Mouse (Mus musculus) limb, embryonic 14.5 days (tissue): ENCODE measurements at regions not wholly inside any gene's neighbourhood (a gene's known extent, or its start where the extent isn't known, plus 50 kb on each side); places are given as distances from the start of the nearest gene placed in this dataset.

Experiments
- ATAC-seq: fragments of 200-750 bp; cut with Nextera tagmentation; 2 replicates; pipeline ENCODE4 v1.8.0; 2017; ENCODE audit warnings: low read depth, moderate number of reproducible peaks, moderate TSS enrichment; ENCODE audit not compliant: low FRiP score
- DNase-seq: peaks from one replicate; pipeline ENCODE4 v3.0.0-alpha.2; 2015; ENCODE audit warnings: low spot score
- H3K27ac ChIP-seq: fragments of 300-500 bp; sonication (generic); replicated peaks from 2 replicates; pipeline ENCODE4 v1.5.1; 2014; ENCODE audit warnings: low read depth, mild to moderate bottlenecking, low read length, moderate library complexity, mixed read lengths
- H3K27me3 ChIP-seq: fragments of 300-500 bp; sonication (generic); 2 replicates; pipeline ENCODE4 v1.6.1; 2014; ENCODE audit warnings: low read length, mixed read lengths; ENCODE audit not compliant: control insufficient read depth, insufficient read depth
- H3K36me3 ChIP-seq: fragments of 300-500 bp; sonication (generic); 2 replicates; pipeline ENCODE4 v1.6.1; 2014; ENCODE audit warnings: mild to moderate bottlenecking, low read length, moderate library complexity, mixed read lengths; ENCODE audit not compliant: control insufficient read depth, insufficient read depth
- H3K4me1 ChIP-seq: fragments of 300-500 bp; sonication (generic); 2 replicates; pipeline ENCODE4 v1.6.1; 2014; ENCODE audit warnings: antibody characterized with exemption, low read length, mixed read lengths; ENCODE audit not compliant: control insufficient read depth, insufficient read depth
- H3K4me2 ChIP-seq: fragments of 300-500 bp; sonication (generic); replicated peaks from 2 replicates; pipeline ENCODE4 v1.6.1; 2014; ENCODE audit warnings: low read depth, mild to moderate bottlenecking, low read length, moderate library complexity; ENCODE audit not compliant: severe bottlenecking
- H3K4me3 ChIP-seq: fragments of 300-500 bp; sonication (generic); replicated peaks from 2 replicates; pipeline ENCODE4 v1.5.1; 2014; ENCODE audit warnings: low read length
- H3K9ac ChIP-seq: fragments of 300-500 bp; sonication (generic); 2 replicates; pipeline ENCODE4 v1.6.1; 2014; ENCODE audit warnings: mild to moderate bottlenecking, low read depth, low read length, moderate library complexity; ENCODE audit not compliant: severe bottlenecking
- H3K9me3 ChIP-seq: fragments of 300-500 bp; sonication (generic); 2 replicates; pipeline ENCODE4 v1.6.1; 2016; ENCODE audit warnings: low read length; ENCODE audit not compliant: control insufficient read depth
- POLR2A ChIP-seq: fragments of 200-500 bp; IDR thresholded peaks from 2 replicates; pipeline ENCODE4 v1.8.0; 2012; ENCODE audit warnings: inconsistent platforms, mild to moderate bottlenecking, moderate library complexity, borderline replicate concordance; ENCODE audit not compliant: insufficient read depth, insufficient read length; ENCODE audit errors: extremely low read depth
- WGBS: fragments of 180-500 bp; shearing (Covaris S2); extraction: QIAGEN DNeasy Blood & Tissue Kit; methylation state at CpG from one replicate; pipeline ENCODE4 v1.1.7; 2014; 5-methylcytosine and 5-hydroxymethylcytosine counted together

DNA sequence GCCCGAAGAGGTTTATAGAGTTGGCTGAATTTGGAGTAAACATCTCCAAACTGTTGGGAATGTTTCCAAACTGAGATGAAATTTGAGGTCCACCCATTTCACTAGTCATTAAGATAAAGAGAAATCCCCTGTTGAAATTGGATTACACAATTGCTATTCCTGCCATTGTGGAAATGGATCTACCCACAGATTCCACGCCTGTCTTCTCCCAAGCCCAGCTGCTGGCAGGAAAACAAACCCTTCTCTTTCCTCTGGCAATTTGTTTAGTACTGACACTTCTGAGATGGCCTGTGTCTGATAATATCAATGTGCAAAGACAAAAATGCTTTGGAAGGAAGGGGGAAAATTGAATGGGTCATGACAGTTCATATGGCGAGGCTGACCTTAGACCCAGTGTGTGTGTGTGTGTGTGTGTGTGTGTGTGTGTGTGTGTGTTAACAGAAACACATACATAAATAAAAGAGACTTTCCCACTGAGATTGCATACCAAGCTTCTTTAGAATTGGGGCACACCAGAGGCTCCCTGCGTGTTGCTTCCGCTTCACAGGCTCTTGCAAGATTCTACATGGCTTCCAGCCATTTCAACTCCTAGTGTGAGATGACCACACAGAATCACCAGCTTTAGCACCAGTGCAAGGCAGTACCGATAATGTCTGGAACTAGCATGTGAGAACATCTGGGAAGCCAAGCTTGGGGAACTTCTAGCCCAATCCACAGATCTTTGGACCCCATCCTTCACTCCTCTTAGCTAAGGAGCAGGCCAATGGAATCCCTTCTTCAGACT, 293.4 kb downstream of the Irx1 start:
- no peaks in the 10 kb centered on the region for H3K9me3 ChIP-seq
- H3K4me2 ChIP-seq, result no peak overlapping the region
- WGBS, result 78% methylated on average over 6 of the region's 6 CpGs
- H3K4me3 ChIP-seq, result no peak overlapping the region
- H3K27ac ChIP-seq, result no peak overlapping the region
- H3K4me1 ChIP-seq, result 0 out of 2 replicates have a peak, but pooled peaks cover 3% of the 10 kb centered on the region
- H3K27me3 ChIP-seq, result no peaks in the 10 kb centered on the region
- peak; percentile 55 for DNase-seq
- ATAC-seq, result no peak
- no peak for TF ChIP-seq POLR2A
- no peaks in the 10 kb centered on the region for H3K36me3 ChIP-seq
- H3K9ac ChIP-seq, result no peak overlapping the region

DNA sequence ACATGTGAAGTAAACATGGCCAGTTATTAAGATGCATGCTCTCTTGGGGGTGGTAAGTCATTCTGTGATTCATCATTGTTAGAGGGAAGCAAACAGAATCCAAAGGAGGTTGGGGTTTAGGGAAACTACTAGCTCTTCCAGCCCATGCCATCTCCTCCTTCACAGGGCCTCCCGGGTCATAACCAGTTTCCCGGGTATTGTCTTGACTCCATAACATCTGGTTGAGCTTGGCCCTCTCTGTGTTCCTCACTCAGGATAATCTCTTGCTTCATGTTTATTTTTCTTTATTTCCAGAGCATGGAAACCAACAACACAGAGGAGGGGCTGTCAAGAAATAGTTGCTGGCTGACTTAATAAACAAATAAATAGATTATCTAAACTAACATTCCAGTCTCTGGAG, 295.3 kb downstream of the Irx1 start:
- WGBS, result 81% methylated on average over 2 of the region's 2 CpGs
- Histone ChIP-seq H3K9ac (no peak overlapping the region), H3K27me3 (no peaks in the 10 kb centered on the region), H3K4me2 (no peak overlapping the region), H3K9me3 (no peaks in the 10 kb centered on the region), H3K4me3 (no peak overlapping the region), H3K27ac (no peak overlapping the region), H3K36me3 (no peaks in the 10 kb centered on the region), H3K4me1 (peaks cover 8% of the 10 kb centered on the region; the same call in 1 of the 2 replicates)
- TF ChIP-seq POLR2A, result no peak
- DNase-seq (no peak), ATAC-seq (no peak)

- DNase-seq (peak; percentile 68), ATAC-seq (peak; percentile 70)
- no peak overlapping the region for H3K9ac ChIP-seq
- no peaks in the 10 kb centered on the region for H3K9me3 ChIP-seq
- 43% methylated on average over 7 of the region's 7 CpGs for WGBS
- no peak overlapping the region for H3K4me2 ChIP-seq
- H3K27me3 ChIP-seq, result no peaks in the 10 kb centered on the region
- H3K36me3 ChIP-seq, result no peaks in the 10 kb centered on the region
- H3K27ac ChIP-seq, result peak overlapping the region; percentile 2; the same call in 1 of the 2 replicates
- H3K4me3 ChIP-seq, result no peak overlapping the region
- peaks cover 8% of the 10 kb centered on the region; the same call in 1 of the 2 replicates for H3K4me1 ChIP-seq
- TF ChIP-seq POLR2A, result no peak
Measured at GRCm38 (mm10) chr13:71665221-71665916, 298.2 kb downstream of the Irx1 start.

DNA sequence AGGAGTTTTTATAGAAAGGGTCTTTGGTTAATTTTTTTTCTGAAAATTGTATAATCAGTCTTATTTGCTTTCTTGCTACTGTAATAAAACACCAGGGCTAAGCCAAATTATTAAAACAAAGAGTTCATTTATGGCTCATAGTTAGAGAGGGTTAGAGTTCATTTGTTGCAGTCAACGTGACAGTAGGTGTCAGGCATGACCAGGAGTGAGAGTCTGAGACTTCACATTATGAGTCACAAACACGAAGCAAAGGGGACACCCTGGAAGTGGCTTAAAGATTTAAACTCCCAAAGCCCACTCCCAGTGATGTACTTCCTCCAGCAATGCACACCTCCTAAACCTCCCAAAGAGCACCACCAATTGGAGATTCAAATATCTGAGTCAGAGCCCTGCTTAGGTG, 305.6 kb downstream of the Irx1 start:
- H3K27ac ChIP-seq, result no peak overlapping the region
- 54% methylated on average over 2 of the region's 2 CpGs for WGBS
- no peaks in the 10 kb centered on the region for H3K4me1 ChIP-seq
- ATAC-seq (no peak), DNase-seq (no peak)
- H3K4me2 ChIP-seq, result no peak overlapping the region
- no peaks in the 10 kb centered on the region for H3K36me3 ChIP-seq
- no peak overlapping the region for H3K9ac ChIP-seq
- H3K27me3 ChIP-seq, result no peaks in the 10 kb centered on the region
- H3K9me3 ChIP-seq, result no peaks in the 10 kb centered on the region
- H3K4me3 ChIP-seq, result no peak overlapping the region
- TF ChIP-seq POLR2A, result no peak

DNA sequence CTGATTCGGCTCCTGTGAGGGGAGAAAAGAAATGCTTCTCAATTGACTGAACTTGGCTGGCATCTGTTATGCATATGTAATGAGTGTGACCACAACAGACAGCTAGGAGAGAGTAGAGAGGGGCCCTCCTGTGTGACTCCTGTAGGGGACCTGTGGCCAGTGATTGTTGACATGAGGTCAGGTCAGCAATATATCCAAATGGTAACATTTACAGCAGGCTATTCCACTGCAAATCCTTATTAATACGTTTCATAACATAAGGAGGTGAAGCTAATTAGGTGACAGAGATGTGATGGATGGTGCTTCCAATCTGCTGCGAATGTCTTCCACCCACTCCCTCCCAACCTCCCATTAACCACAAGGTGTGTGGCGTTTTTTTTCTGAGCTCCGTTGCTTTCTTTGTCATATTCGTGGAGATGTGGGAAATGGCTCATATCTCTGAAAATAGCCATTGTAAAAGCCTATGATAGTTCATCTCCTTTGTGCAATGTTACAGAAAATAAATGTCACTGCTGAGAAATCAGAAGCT, 309.5 kb downstream of the Irx1 start:
- no peak for TF ChIP-seq POLR2A
- Histone ChIP-seq H3K4me3 (no peak overlapping the region), H3K4me2 (no peak overlapping the region), H3K9ac (no peak overlapping the region), H3K36me3 (no peaks in the 10 kb centered on the region), H3K9me3 (no peaks in the 10 kb centered on the region), H3K4me1 (no peaks in the 10 kb centered on the region), H3K27me3 (no peaks in the 10 kb centered on the region), H3K27ac (no peak overlapping the region)
- WGBS, result 28% methylated on average over 6 of the region's 6 CpGs
- no peak for DNase-seq
- ATAC-seq, result no peak
